Mouse (Mus musculus) olfactory bulb, adult 2 months (tissue): Measurements from ENCODE around the gene Scn4b. TPM values are rescaled to one million over a fixed set of nuclear protein-coding genes. Genes with fewer than 3 reads are reported as not detected.

ENCODE experiments used
- H3K27ac ChIP-seq: fragments of 200-500 bp; 2 replicates; pipeline ENCODE4 v1.5.1; 2012; ENCODE audit warnings: low read depth, low read length; ENCODE audit not compliant: insufficient read depth
- H3K4me1 ChIP-seq: fragments of 200-500 bp; 2 replicates; pipeline ENCODE4 v1.6.1; 2012; ENCODE audit warnings: low read length; ENCODE audit not compliant: control insufficient read depth, insufficient read depth
- H3K4me3 ChIP-seq: fragments of 200-500 bp; 2 replicates; pipeline ENCODE4 v1.5.1; 2012; ENCODE audit warnings: mild to moderate bottlenecking, low read depth, low read length, moderate library complexity; ENCODE audit not compliant: insufficient read depth
- CTCF ChIP-seq: fragments of 200-500 bp; IDR thresholded peaks from 2 replicates; pipeline ENCODE4 v1.5.1; 2012; ENCODE audit warnings: low read depth, mild to moderate bottlenecking, low read length, moderate library complexity; ENCODE audit not compliant: insufficient read depth
- POLR2A ChIP-seq: fragments of 200-500 bp; IDR thresholded peaks from 2 replicates; pipeline ENCODE4 v1.6.1; 2012; ENCODE audit warnings: mild to moderate bottlenecking, low read depth, low read length, moderate library complexity; ENCODE audit not compliant: insufficient read depth
- WGBS: fragments of 180-500 bp; shearing (Covaris S2); methylation state at CpG from one replicate; pipeline ENCODE4 v1.1.7; 2018; 5-methylcytosine and 5-hydroxymethylcytosine counted together
- polyA plus RNA-seq: library from polyadenylated mRNA; stranded (reverse); fragments of >200 nt; gene quantifications from 2 replicates; pipeline ENCODE4 v1.2.4, GENCODE M21; 2012; ENCODE audit warnings: low replicate concordance; ENCODE audit not compliant: missing spikeins, insufficient read depth, insufficient read length

The Scn4b gene
- polyA plus RNA-seq, 1 experiment: not detected

GRCm38 (mm10) chr9:45142686-45143085 is 4.5 kb downstream of the Scn4b start:
- WGBS: 50% methylated on average over 3 of the region's 3 CpGs
- Histone ChIP-seq H3K4me1 (peaks cover 28% of the 10 kb centered on the region), H3K4me3 (no peak overlapping the region), H3K27ac (no peak overlapping the region)
- TF ChIP-seq POLR2A (no peak), CTCF (no peak)

GRCm38 (mm10) chr9:45145533-45146266 is 7.5 kb downstream of the Scn4b start:
- Histone ChIP-seq H3K4me3 (peak overlapping the region; percentile 6), H3K4me1 (peaks cover 7% of the 10 kb centered on the region), H3K27ac (no peak overlapping the region)
- WGBS: 5% methylated on average over 27 of the region's 27 CpGs
- TF ChIP-seq CTCF: no peak
- TF ChIP-seq POLR2A: no peak

GRCm38 (mm10) chr9:45146267-45146597 is 8.0 kb downstream of the Scn4b start:
- Histone ChIP-seq H3K4me3 (peak overlapping the region; percentile 6; the same call in 1 of the 2 replicates), H3K27ac (no peak overlapping the region), H3K4me1 (peaks cover 5% of the 10 kb centered on the region)
- 3% methylated on average over 5 of the region's 5 CpGs for WGBS
- no peak for TF ChIP-seq CTCF
- no peak for TF ChIP-seq POLR2A

- no peak overlapping the region for H3K27ac ChIP-seq
- TF ChIP-seq POLR2A (no peak), CTCF (no peak)
- WGBS: 63% methylated on average over 1 of the region's 1 CpGs
- H3K4me1 ChIP-seq: peaks cover 3% of the 10 kb centered on the region; the same call in 1 of the 2 replicates
- no peak overlapping the region for H3K4me3 ChIP-seq
Observed at GRCm38 (mm10) chr9:45150933-45151332, 12.7 kb downstream of the Scn4b start.

- WGBS: 56% methylated on average over 7 of the region's 7 CpGs
- no peak overlapping the region for H3K27ac ChIP-seq
- TF ChIP-seq POLR2A (no peak), CTCF (no peak)
- H3K4me3 ChIP-seq: no peak overlapping the region
- peaks cover 3% of the 10 kb centered on the region; the same call in 1 of the 2 replicates for H3K4me1 ChIP-seq
Observed at GRCm38 (mm10) chr9:45153361-45153760, 15.2 kb downstream of the Scn4b start.

- 79% methylated on average over 5 of the region's 5 CpGs for WGBS
- TF ChIP-seq CTCF (no peak), POLR2A (no peak)
- H3K4me3 ChIP-seq: no peak overlapping the region
- no peaks in the 10 kb centered on the region for H3K4me1 ChIP-seq
- no peak overlapping the region for H3K27ac ChIP-seq
Observed at GRCm38 (mm10) chr9:45167903-45168302, 29.7 kb downstream of the Scn4b start.

GRCm38 (mm10) chr9:45170150-45170549 is 32.0 kb downstream of the Scn4b start:
- WGBS: 91% methylated on average over 5 of the region's 5 CpGs
- H3K4me1 ChIP-seq: no peaks in the 10 kb centered on the region
- TF ChIP-seq POLR2A: no peak
- TF ChIP-seq CTCF: no peak
- H3K27ac ChIP-seq: no peak overlapping the region
- H3K4me3 ChIP-seq: no peak overlapping the region

- 81% methylated on average over 1 of the region's 1 CpGs for WGBS
- Histone ChIP-seq H3K4me3 (no peak overlapping the region), H3K4me1 (no peaks in the 10 kb centered on the region), H3K27ac (no peak overlapping the region)
- TF ChIP-seq CTCF (no peak), POLR2A (no peak)
Observed at GRCm38 (mm10) chr9:45171073-45171610, 32.9 kb downstream of the Scn4b start.

- no peak overlapping the region for H3K4me3 ChIP-seq
- TF ChIP-seq POLR2A: no peak
- no peak for TF ChIP-seq CTCF
Observed at GRCm38 (mm10) chr9:45173475-45173874, 35.3 kb downstream of the Scn4b start.

More at GRCm38 (mm10) chr9:45173475-45173874, 35.3 kb downstream of the Scn4b start:
- WGBS: 76% methylated on average over 3 of the region's 3 CpGs
- H3K4me1 ChIP-seq: no peaks in the 10 kb centered on the region
- H3K27ac ChIP-seq: no peak overlapping the region
